Mouse (Mus musculus): ENCODE data around the gene Tcaf3. TPM values are rescaled to one million over a fixed set of nuclear protein-coding genes. Genes with fewer than 3 reads are reported as not detected.

Gene Tcaf3
- total and polyA plus RNA-seq, 3 experiments, result not detected

GRCm38 (mm10) chr6:42546180-42546579, 51.3 kb downstream of the Tcaf3 start:
- no peak overlapping the region for H3K9ac ChIP-seq (ENCODE audit: insufficient read depth, low read depth)
- H3K27ac ChIP-seq (ENCODE audit: insufficient read depth, low read depth), result no peak overlapping the region
- dilution Hi-C loops (cut with MboI; ENCODE audit: extremely low pct_ligation_motif_present, extremely low pct_unique_long_range_greater_than_20kb, low sequenced_read_pairs), result no loop called here
- no peaks in the 10 kb centered on the region for H3K4me1 ChIP-seq (ENCODE audit: control insufficient read depth in 1 of 2, insufficient read depth in 2 of 2)
- no peak for TF ChIP-seq MYC (IDR thresholded peaks at IDR 0.05; ENCODE audit: low read depth, low read length)
- no peak for TF ChIP-seq SMC3 (IDR thresholded peaks at IDR 0.05; ENCODE audit: low read depth, low read length)
- TF ChIP-seq IRF4 (IDR thresholded peaks at IDR 0.05; ENCODE audit: low read depth, low read length), result no peak
- TF ChIP-seq USF2 (conservative IDR thresholded peaks at IDR 0.05; ENCODE audit: low read depth, low read length), result no peak
- no peak for TF ChIP-seq ZKSCAN1 (IDR thresholded peaks at IDR 0.05; ENCODE audit: borderline replicate concordance, low read depth, low read length)
- no peak for TF ChIP-seq CHD1 (IDR thresholded peaks at IDR 0.05; ENCODE audit: low read depth, low read length)
- TF ChIP-seq TBP (conservative IDR thresholded peaks at IDR 0.05; ENCODE audit: low read depth, low read length), result no peak
- TF ChIP-seq MAFK (IDR thresholded peaks at IDR 0.05; ENCODE audit: insufficient replicate concordance, low read length), result no peak
- TF ChIP-seq NRF1 (IDR thresholded peaks at IDR 0.05; ENCODE audit: low read depth, low read length), result no peak
- TF ChIP-seq CTCF (conservative IDR thresholded peaks at IDR 0.05 in 1 of 2, IDR thresholded peaks at IDR 0.05 in 1 of 2; ENCODE audit: low read depth in 2 of 2, low read length in 2 of 2), result no peak
- TF ChIP-seq MAZ (IDR thresholded peaks at IDR 0.05; ENCODE audit: low read depth, low read length), result no peak
- no peak for TF ChIP-seq RCOR1 (conservative IDR thresholded peaks at IDR 0.05; ENCODE audit: low read depth, low read length)
- no peak for TF ChIP-seq POLR2A (IDR thresholded peaks at IDR 0.05; ENCODE audit: low read depth, low read length)
- in situ Hi-C loops (cut with MboI; ENCODE audit: low pct_ligation_motif_present, low pct_unique_long_range_greater_than_20kb, low sequenced_read_pairs), result no loop called here
- no peaks in the 10 kb centered on the region for H3K36me3 ChIP-seq (replicated peaks in 1 of 2; ENCODE audit: control insufficient read depth in 1 of 2, insufficient read depth in 1 of 2, low read length in 1 of 2)
- no peaks in the 10 kb centered on the region for H3K9me3 ChIP-seq (replicated peaks; ENCODE audit: low read length)
- DNase-seq (ENCODE audit: extremely low read depth), result no peak
- H3K79me2 ChIP-seq (replicated peaks; ENCODE audit: control insufficient read depth, extremely low read depth, insufficient read depth, poor library complexity, severe bottlenecking), result no peaks in the 10 kb centered on the region
- no peaks in the 10 kb centered on the region for H3K27me3 ChIP-seq (replicated peaks)
- H3K4me3 ChIP-seq (replicated peaks in 1 of 3; ENCODE audit: low read depth in 2 of 3, low read length in 2 of 3, poor library complexity in 1 of 3), result no peak overlapping the region
- no peak overlapping the region for H3K4me2 ChIP-seq (ENCODE audit: insufficient read depth, low read depth, poor library complexity, severe bottlenecking)

- Histone ChIP-seq H3K4me3 (replicated peaks in 1 of 3; ENCODE audit: low read depth in 2 of 3, low read length in 2 of 3, poor library complexity in 1 of 3) (no peak overlapping the region), H3K27me3 (replicated peaks) (no peaks in the 10 kb centered on the region), H3K9ac (ENCODE audit: insufficient read depth, low read depth) (no peak overlapping the region), H3K36me3 (replicated peaks in 1 of 2; ENCODE audit: control insufficient read depth in 1 of 2, insufficient read depth in 1 of 2, low read length in 1 of 2) (no peaks in the 10 kb centered on the region), H3K27ac (ENCODE audit: insufficient read depth, low read depth) (no peak overlapping the region), H3K79me2 (replicated peaks; ENCODE audit: control insufficient read depth, extremely low read depth, insufficient read depth, poor library complexity, severe bottlenecking) (no peaks in the 10 kb centered on the region), H3K4me1 (ENCODE audit: control insufficient read depth in 1 of 2, insufficient read depth in 2 of 2) (no peaks in the 10 kb centered on the region), H3K4me2 (ENCODE audit: insufficient read depth, low read depth, poor library complexity, severe bottlenecking) (no peak overlapping the region), H3K9me3 (replicated peaks; ENCODE audit: low read length) (no peaks in the 10 kb centered on the region)
- TF ChIP-seq TBP (conservative IDR thresholded peaks at IDR 0.05; ENCODE audit: low read depth, low read length) (no peak), GABPA (IDR thresholded peaks at IDR 0.05; ENCODE audit: insufficient replicate concordance, low read depth, low read length) (no peak), CTCF (conservative IDR thresholded peaks at IDR 0.05 in 1 of 2, IDR thresholded peaks at IDR 0.05 in 1 of 2; ENCODE audit: low read depth in 2 of 2, low read length in 2 of 2) (no peak), USF1 (IDR thresholded peaks at IDR 0.05; ENCODE audit: low read depth, low read length) (no peak), JUND (conservative IDR thresholded peaks at IDR 0.05; ENCODE audit: low read depth, low read length) (no peak), JUN (IDR thresholded peaks at IDR 0.05; ENCODE audit: insufficient read depth, low read depth, low read length) (no peak)
- dilution Hi-C loops (cut with MboI; ENCODE audit: extremely low pct_ligation_motif_present, extremely low pct_unique_long_range_greater_than_20kb, low sequenced_read_pairs), result no loop called here
- no peak for DNase-seq (ENCODE audit: extremely low read depth)
- in situ Hi-C loops (cut with MboI; ENCODE audit: low pct_ligation_motif_present, low pct_unique_long_range_greater_than_20kb, low sequenced_read_pairs), result no loop called here
Measured at GRCm38 (mm10) chr6:42545451-42545885, 52.0 kb downstream of the Tcaf3 start.

Data from CH12.LX (cell line).